Mouse (Mus musculus) gastrocnemius, adult 18-20 months (tissue): ENCODE measurements around the gene Gtf3c2. TPM values are rescaled to one million over a fixed set of nuclear protein-coding genes. Genes with fewer than 3 reads are reported as not detected.

Source experiments
- DNase-seq: peaks from one replicate; pipeline ENCODE4 v3.0.0; 2021; ENCODE audit warnings: low spot score
- total RNA-seq, 2 experiments: library from RNA; stranded (reverse); gene quantifications; 2 replicates each; pipeline ENCODE4 v1.2.3; 2021

The Gtf3c2 gene
- total RNA-seq, 2 experiments from 2014 or later = 20.7 to 20.9 TPM

DNA sequence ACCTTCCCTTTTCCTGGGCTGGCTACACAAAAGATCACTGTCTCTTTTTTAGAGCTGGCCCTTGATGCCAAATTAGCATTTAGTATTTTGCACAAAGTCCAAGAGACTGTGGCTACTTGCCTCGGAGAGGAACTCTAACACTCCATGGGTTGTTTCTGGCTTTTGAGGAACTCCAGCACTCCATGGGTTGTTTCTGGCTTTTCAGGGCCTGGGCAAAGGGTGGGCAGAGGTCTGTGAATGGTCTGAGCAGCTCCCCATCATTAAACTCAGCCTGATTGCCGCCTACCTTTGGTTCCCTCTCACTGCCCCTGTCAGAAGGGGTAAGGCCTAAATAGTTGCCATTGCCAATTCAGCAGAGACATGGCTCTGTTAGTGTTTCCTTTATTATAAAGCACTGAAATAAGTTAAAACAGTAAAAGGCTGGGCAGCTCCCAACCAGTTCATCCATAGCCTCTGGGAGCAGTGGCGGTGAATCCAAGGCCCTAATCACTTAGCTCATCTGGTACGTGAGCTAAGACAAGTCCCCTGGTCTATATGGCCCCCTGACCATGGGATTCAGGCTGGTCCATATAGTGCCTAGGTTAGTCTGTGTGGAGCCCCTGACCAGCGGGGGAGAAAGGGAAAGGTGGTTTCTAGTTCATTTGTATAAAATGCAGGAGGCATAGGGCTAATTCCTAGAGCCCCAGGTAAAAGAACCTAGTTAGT, 18.8 kb upstream of the Gtf3c2 start:
- no peak for DNase-seq

GRCm38 (mm10) chr5:31198170-31198569, 18.2 kb upstream of the Gtf3c2 start:
- no peak for DNase-seq

DNA sequence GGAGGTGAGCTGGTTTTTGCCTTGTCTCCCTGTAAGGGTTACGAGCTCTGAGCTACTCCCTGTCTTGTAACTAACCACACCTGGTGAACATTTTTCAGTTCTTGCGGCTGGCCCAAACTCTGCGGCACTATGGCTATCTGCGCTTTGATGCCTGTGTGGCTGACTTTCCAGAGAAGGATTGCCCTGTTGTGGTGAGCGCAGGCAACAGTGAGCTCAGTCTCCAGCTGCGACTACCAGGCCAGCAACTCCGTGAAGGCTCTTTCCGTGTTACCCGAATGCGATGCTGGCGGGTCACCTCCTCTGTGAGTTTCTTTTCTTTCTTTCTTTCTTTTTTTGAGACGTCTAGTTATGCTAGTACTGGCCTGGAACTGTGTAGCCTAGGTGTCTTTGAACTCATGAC, 17.1 kb upstream of the Gtf3c2 start:
- DNase-seq = no peak

DNA sequence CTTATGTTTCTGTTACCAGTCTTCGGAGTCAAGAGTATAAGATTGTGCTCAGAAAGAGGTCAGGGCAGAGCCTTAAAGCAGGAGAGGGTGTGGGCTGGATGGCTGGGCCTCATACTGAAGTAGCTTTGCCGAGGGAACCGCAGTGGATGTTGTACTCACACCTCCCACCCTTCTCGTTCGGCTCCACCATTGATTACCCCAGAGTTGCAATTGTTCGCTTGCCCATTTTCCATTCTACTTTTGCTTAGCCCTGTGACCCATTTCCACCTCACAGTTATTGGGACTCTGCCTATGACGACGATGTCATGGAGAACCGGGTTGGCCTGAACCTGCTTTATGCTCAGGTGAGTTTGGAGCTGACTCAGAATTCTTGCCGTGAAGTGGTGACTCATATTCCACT, 16.3 kb upstream of the Gtf3c2 start:
- no peak for DNase-seq

DNA sequence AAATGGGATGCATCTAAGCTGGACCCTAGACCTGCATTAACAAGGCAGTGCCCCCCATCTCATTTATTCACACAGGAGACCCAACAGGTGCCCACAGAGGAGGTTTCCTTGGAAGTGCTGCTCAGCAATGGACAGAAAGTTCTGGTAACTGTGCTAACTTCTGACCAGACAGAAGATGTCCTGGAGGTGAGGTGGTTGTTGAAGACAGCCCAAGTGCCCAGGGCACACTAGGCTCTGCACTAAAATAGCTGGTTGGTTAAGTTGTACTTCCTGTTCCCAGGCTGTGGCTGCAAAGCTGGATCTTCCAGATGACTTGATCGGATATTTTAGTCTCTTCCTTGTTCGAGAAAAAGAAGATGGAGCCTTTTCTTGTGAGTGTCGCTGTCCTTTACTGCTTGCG, 15.7 kb upstream of the Gtf3c2 start:
- no peak for DNase-seq

DNA sequence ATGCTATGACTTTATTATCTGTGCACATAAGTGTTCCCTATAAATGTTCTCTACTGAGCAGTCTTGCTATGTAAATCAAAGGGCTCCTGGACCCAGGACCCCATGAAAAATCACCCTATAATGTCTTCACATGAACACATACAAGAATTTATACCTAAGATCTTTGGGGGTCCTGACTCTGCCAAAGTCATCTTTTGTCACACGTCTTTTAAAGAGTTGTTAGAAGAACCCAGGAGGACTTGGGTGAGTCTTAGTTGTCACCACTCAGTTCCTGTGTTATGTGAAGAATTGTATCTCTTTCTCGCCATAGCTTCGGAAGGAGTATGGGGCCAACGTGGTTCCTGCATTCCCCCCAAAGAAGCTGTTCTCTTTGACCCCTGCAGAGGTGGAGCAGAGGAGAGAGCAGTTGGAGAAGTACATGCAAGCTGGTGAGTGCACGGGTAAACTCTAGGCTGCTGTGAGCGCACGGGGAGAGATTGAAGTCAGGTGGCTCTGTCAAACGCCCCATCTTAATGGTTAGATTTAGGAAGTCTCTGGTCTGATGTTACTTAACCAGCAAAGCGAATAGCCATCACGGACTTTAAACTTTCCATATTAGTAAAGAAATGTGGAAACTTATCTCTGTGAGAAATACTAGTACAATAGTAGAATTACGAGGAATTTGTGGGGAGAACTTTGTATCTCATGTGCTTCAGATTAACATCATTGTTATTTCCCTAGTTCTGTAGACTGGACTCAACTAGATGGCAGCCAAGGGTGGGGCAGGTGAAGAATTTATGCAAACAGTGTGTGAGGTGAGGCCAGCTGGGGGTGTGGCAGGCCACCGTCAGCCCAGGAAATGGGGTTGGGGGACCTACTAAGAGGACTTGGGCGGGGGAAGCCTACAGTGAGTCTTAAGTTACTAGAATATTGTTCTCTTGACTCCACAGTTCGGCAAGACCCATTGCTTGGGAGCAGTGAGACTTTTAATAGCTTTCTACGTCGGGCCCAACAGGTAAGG, 14.8 kb upstream of the Gtf3c2 start:
- DNase-seq = no peak

- no peak for DNase-seq
These were observed 13.8 kb upstream of the Gtf3c2 start for GRCm38 (mm10) chr5:31193631-31194281.

DNA sequence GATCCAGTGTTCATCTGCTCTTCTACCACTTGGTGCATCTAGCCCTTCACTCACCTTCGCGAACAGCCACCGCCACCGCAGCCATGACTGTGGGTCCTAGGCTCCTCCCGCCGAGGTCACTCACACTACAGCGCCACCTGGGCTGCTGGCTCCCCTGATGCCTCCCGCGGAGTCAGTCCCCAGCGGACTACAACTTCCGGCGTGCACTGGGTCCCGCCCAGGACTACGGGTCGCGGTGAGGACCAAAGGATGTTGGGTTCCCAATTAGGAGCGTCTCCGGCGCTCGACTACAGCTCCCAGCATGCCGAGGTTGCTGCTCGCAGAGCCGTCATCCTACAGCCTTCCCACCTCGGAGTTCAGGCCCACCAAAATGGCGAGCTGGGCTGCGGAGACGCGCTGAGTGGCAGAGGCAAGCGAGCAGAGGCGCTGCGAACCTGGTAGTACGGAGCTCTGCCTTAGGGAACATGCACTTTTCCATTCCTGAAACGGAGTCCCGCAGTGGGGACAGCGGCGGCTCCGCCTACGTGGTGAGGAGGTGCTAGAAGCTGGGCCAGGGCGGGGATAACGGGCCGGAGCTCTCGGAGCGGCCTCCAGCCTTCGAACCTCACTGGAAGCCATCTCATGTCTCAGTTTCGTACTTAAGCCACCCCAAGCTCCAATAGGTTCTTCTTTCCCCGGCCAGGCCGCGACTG, 13.1 kb upstream of the Gtf3c2 start, which contains the start of the genes Snx17 and Eif2b4:
Gene Snx17, plus strand, starts transcription at position 289 of the 692 bp plus-strand sequence.
Gene Eif2b4, minus strand, starts transcription at position 492 of the 692 bp plus-strand sequence.
- DNase-seq = peak; percentile 99

DNA sequence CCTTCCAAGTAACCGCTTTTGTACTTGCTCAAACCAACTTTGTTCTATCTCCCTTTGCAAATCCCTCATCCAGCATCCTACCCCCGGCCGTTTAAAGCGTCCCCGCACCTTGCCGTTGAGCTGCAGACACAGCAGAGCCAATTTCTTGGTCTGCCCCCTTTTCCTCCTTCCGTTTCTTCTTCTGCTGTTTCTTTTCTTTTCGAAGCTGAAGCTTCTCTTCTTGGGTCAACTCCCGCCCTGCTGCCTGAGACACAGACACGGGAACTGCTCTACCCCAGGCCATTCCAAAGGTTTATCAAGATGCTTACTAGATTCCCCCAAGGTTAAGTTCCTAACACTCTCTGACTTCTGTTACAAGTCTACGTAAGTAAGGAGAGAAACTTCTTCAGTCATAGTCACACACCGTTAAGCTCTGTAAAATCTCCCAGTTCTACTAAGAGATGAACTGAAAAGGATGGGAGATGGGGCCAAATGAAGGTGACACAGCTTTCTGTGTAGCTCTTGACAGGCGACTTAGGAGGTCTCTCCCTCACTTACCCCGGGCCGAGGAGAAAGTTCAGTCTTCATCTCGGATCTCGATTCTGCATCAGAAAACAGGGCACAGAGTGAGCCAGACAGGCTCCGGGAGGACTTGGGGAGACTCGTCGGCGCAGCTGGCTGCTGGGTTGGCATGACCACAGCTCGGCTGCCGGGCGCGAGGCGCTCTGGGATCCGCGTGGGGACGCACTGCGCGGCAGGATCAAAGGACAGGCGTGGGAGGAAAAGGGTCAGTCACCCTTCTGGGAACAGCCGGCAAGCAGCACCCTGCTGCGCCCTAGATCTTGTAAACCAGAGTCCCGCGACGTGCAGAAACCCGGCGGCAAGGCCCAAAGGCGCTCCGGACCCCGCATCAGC, 12.3 kb upstream of the Gtf3c2 start:
- DNase-seq = no peak

- DNase-seq = no peak
These were observed 10.3 kb upstream of the Gtf3c2 start for GRCm38 (mm10) chr5:31190201-31190600.

GRCm38 (mm10) chr5:31188223-31188840, 8.4 kb upstream of the Gtf3c2 start:
- DNase-seq = no peak

- no peak for DNase-seq
These were observed 3.7 kb upstream of the Gtf3c2 start for GRCm38 (mm10) chr5:31183678-31184077.

DNA sequence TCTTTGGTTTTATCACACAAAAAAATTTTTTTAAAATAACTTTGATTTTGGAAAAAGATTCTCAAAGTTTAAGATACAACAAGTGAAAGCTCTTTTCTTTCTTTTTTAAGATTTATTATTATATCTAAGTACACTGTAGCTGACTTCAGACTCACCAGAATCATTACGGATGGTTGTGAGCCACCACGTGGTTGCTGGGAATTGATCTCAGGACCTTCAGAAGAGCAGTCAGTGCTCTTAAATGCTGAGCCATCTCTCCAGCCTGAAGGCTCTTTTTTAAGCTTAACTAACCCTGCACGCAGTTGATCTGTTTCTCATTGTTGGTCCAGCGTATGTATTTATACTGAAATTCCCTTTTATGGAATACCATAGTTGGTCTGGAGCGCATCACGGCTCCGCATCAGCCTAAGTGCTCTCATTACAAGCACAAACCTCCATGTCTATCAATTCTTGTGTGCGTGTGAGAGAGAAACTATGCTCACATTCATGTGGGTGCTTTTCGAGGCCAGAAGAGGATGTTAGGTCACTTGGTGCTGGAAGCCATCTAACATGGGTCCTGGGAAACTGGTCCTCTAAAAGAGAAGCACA, 1.3 kb upstream of the Gtf3c2 start:
- DNase-seq = no peak

DNA sequence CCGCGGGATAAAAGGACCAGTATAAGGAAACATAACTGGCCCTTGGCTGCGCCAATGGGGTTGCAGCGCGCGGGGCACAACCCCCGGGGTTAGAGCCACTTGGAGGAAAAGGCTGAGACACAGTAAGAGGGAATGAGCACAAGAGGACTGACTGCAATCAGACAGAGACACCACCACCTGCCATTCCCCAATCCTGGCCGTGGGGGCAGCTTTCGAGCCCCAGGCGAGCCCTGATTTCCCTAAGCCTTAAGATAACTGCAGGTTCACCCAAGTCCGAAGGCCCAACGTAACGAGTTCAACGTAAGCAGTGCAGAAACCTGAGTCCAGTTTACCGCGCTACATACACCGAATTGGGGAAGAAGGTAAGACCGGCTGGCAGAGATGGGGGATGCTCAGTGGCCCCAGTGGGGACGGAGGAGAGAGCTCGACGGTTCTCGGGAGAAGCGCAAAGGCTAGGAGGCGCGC, 611 bp downstream of the Gtf3c2 start:
- no peak for DNase-seq

DNA sequence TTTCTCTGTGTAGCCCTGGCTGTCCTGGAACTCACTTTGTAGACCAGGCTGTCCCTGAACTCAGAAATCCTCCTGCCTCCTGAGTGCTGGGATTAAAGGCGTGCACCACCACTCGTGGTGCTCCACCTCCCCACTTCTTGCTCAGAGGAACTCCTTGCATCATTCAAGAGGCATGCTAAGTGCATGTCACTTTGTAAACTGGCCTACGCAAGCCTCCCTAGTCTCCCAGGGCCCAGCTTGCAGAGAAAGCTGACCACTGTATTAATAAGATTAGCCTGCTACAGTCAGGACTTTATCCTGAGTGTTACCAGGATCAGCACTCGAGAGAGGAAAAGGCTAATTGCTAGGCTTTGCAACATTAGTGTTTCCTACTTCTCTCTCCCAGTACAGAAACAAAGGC, 11.3 kb downstream of the Gtf3c2 start:
- no peak for DNase-seq

DNA sequence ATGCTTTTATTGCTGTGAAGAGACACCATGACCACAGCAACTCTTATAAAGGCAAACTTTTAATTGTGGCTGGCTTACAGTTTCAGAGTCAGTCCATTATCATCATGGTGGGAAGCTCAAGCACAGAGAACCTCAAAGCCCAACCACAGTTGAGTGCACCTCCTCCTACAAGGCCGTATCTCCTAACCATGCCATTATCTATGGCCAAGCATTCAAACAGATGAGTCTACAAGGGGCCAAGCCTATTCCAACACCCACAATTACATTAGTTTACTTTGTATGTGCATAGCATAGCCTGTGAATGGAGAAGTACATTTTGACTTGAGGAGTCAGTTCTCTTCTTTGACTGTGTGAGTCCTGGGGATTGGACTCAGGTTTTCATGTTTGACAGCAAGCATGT, 15.1 kb downstream of the Gtf3c2 start:
- DNase-seq = no peak

- DNase-seq = no peak
These were observed 17.5 kb downstream of the Gtf3c2 start for GRCm38 (mm10) chr5:31162462-31162861.

DNA sequence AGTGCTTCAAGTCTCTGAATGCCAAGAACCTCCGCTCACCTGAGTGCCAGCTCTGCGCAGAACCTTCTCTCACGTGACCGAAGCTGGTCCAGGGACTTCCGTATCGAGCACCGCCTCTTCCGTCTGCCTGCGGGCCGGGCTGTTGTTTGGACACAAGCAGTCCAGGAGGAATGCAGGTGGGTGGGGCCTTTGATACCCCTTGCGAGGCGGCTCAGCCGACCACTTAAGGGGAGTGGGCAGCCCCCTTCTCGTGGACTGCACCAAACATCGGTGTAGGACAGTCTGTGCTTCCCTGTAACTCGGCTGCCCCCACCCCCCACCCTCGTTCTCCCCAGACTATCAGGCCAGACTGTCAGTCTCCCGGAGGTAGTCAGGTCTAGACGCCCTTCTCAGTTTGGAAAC, 25.8 kb downstream of the Gtf3c2 start, which contains the start of gene Mpv17:
Gene Mpv17, minus strand, starts transcription at position 100 of the 402 bp plus-strand sequence.
- DNase-seq = peak; percentile 84

DNA sequence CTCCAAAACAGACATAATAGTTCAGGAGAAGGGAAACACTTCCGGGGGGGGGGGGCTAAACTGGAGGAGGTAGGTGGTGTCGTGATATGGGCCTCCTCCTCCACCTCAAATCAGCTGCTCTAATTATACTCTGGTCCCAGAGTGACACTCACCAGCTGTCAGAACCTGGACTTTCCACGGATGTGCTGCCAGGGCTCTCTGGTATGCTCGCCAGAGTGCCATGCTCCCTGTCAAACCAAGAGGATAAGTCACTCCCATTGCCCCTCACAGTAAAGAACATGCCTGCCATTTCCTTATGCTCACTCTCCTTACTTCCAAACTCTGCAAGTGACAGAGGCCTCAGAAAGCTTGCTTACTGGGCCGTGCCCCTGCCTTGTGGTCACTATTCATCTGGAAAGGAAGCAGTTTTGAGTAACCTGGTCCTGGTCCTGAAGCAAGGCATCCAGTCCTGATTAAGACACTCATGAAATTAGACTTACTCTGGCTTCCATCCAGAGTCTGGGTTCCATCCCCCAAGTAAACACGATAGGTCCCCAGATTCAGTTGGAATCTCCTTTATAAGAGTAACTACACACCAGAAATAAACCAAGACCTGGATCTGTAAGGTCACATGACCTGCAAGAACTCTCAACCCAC, 26.3 kb downstream of the Gtf3c2 start:
- DNase-seq = peak; percentile 59
